Comparison of ENCODE assay signal across 10 mouse cellular contexts in the genomic region with DNA sequence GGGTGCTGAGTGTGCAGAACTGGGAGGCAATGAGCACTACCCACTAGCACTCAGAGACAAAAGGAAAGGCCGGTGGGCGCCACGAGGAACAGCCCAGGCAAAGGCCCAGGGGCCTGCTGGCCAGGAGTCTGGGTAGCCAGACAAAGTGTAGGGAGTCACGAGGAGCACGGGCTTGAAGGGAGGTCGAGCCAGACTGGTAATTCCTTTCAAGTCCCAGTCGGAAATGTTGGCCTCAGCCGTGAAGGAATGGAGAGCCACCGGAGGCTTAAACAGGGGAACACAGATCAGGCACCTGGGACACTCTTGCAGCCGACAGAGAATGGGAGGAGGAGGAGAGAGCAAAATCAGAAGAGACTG. TPM values are rescaled to one million over a fixed set of nuclear protein-coding genes. Genes with fewer than 3 reads are reported as not detected.
DNase-seq lines count a peak whose midpoint lies in the region; ATAC-seq and TF ChIP-seq lines count a peak whose summit lies in the region.
"Had no signal": no experiment of that assay in that cellular context is flagged by ENCODE, and none has a peak within 500 bp of the region (broad histone marks: within the 10 kb centered on the region; RNA-seq: fewer than 3 reads in every experiment).

No protein-coding gene starts in this region.

- DNase-seq in left cerebral cortex, adult 2 months (ENCODE audit: extremely low spot score in 1 of 2, low spot score in 2 of 2) = no peak
- DNase-seq in left cerebral cortex, postnatal 36 days (ENCODE audit: low spot score in 2 of 2) = no peak
- DNase-seq in heart, postnatal 0 days (ENCODE audit: low spot score) = no peak
- DNase-seq in spleen, postnatal 4 days (ENCODE audit: low spot score in 2 of 2) = no peak
- DNase-seq in spleen, adult 12 weeks (ENCODE audit: low spot score) = no peak

- WGBS in embryonic facial prominence, embryonic 15.5 days = 14% methylated on average over 10 of the region's 10 CpGs
- 29% methylated on average over 10 of the region's 10 CpGs for WGBS in heart, postnatal 0 days
- WGBS in midbrain, embryonic 13.5 days = 9% methylated on average over 10 of the region's 10 CpGs

- no peaks in the 10 kb centered on the region for H3K27me3 ChIP-seq in embryonic facial prominence, embryonic 15.5 days
- H3K27me3 ChIP-seq in heart, postnatal 0 days (ENCODE audit: control insufficient read depth, insufficient read depth, low read length) = no peaks in the 10 kb centered on the region
- no peaks in the 10 kb centered on the region for H3K27me3 ChIP-seq in midbrain, embryonic 13.5 days
- H3K27me3 ChIP-seq: Patski had no signal

- H3K4me3 ChIP-seq in left cerebral cortex, adult 2 months = no peak overlapping the region
- peak overlapping the region; percentile 45; the same call in 1 of the 2 replicates for H3K4me3 ChIP-seq in embryonic facial prominence, embryonic 15.5 days (replicated peaks)
- no peak overlapping the region for H3K4me3 ChIP-seq in heart, postnatal 0 days (ENCODE audit: low read depth, low read length)
- H3K4me3 ChIP-seq in midbrain, embryonic 13.5 days (replicated peaks) = no peak overlapping the region

- peaks cover 66% of the 10 kb centered on the region for H3K4me1 ChIP-seq in embryonic facial prominence, embryonic 15.5 days
- H3K4me1 ChIP-seq in heart, postnatal 0 days (ENCODE audit: control insufficient read depth, insufficient read depth) = peaks cover 8% of the 10 kb centered on the region; the same call in 1 of the 2 replicates
- H3K4me1 ChIP-seq in midbrain, embryonic 13.5 days (replicated peaks) = peaks cover 48% of the 10 kb centered on the region

- no peak for TF ChIP-seq CTCF in left cerebral cortex, adult 2 months (IDR thresholded peaks at IDR 0.05)
- TF ChIP-seq CTCF in heart, postnatal 0 days (IDR thresholded peaks at IDR 0.05; ENCODE audit: low read depth) = no peak

- peaks cover 18% of the 10 kb centered on the region for H3K36me3 ChIP-seq in embryonic facial prominence, embryonic 15.5 days
- H3K36me3 ChIP-seq in heart, postnatal 0 days (replicated peaks; ENCODE audit: control insufficient read depth, insufficient read depth, low read length) = peaks cover 13% of the 10 kb centered on the region
- peaks cover 23% of the 10 kb centered on the region for H3K36me3 ChIP-seq in midbrain, embryonic 13.5 days

- ATAC-seq in embryonic facial prominence, embryonic 15.5 days (ENCODE audit: insufficient number of reproducible peaks, low FRiP score, low TSS enrichment, low read depth) = no peak
- ATAC-seq in heart, postnatal 0 days (ENCODE audit: insufficient read depth, low read depth) = no peak
- ATAC-seq in midbrain, embryonic 13.5 days = peak; percentile 36
- no peak for ATAC-seq in megakaryocyte-erythroid progenitor cell, adult 5-6 weeks (replicated peaks; ENCODE audit: low FRiP score, low TSS enrichment, poor library complexity, severe bottlenecking)
- ATAC-seq: Patski had no signal

- no peak for TF ChIP-seq EP300 in heart, postnatal 0 days (IDR thresholded peaks at IDR 0.05; ENCODE audit: low read depth)

- H3K9me3 ChIP-seq in embryonic facial prominence, embryonic 15.5 days (replicated peaks) = no peaks in the 10 kb centered on the region
- no peaks in the 10 kb centered on the region for H3K9me3 ChIP-seq in heart, postnatal 0 days (replicated peaks; ENCODE audit: control insufficient read depth, low read length)
- H3K9me3 ChIP-seq in midbrain, embryonic 13.5 days = no peaks in the 10 kb centered on the region

- intact Hi-C loops in left cerebral cortex, adult 2 months (cut with DNase I) = no loop called here
- intact Hi-C loops in left cerebral cortex, postnatal 36 days (cut with DNase I) = no loop called here

- H3K27ac ChIP-seq in left cerebral cortex, adult 2 months = peak overlapping the region; percentile 71
- H3K27ac ChIP-seq in embryonic facial prominence, embryonic 15.5 days (replicated peaks) = peak overlapping the region; percentile 97
- peak overlapping the region; percentile 50; the same call in 1 of the 2 replicates for H3K27ac ChIP-seq in heart, postnatal 0 days (ENCODE audit: low read depth)
- peak overlapping the region; percentile 96 for H3K27ac ChIP-seq in midbrain, embryonic 13.5 days

- H3K9ac ChIP-seq in embryonic facial prominence, embryonic 15.5 days = no peak overlapping the region
- no peak overlapping the region for H3K9ac ChIP-seq in heart, postnatal 0 days (replicated peaks; ENCODE audit: low read depth, low read length)
- H3K9ac ChIP-seq in midbrain, embryonic 13.5 days (replicated peaks) = peak overlapping the region; percentile 50

- H3K4me2 ChIP-seq in embryonic facial prominence, embryonic 15.5 days (replicated peaks) = peak overlapping the region; percentile 60
- 0 out of 2 replicates have a peak overlapping the region, but pooled peaks have one; percentile 3 for H3K4me2 ChIP-seq in heart, postnatal 0 days (ENCODE audit: low read depth, low read length)
- H3K4me2 ChIP-seq in midbrain, embryonic 13.5 days (replicated peaks) = peak overlapping the region; percentile 42; the same call in 1 of the 2 replicates

RNA-seq across cellular contexts. Expression of gene Mfap4, which starts 1.0 kb away (rescaled TPM):
- total RNA-seq in left cerebral cortex, adult 2 months (2021) = 1 to 10 TPM; 2.5 to 2.7 TPM
- 1 to 10 TPM; 2.6 to 3.3 TPM for total RNA-seq in left cerebral cortex, postnatal 36 days (2021)
- 404 and 406 TPM in 2 replicates for polyA plus RNA-seq in embryonic facial prominence, embryonic 15.5 days (2015; fragmentation: Nextera tagmentation; extraction: Ambion mirVana)
- total RNA-seq in heart, postnatal 0 days (2014; rRNA removed; ENCODE audit: low replicate concordance) = 34.1 and 54.5 TPM in 2 replicates
- polyA plus RNA-seq in heart, postnatal 0 days (2015; fragmentation: Nextera tagmentation; extraction: Ambion mirVana) = 39.1 and 51.0 TPM in 2 replicates
- polyA plus RNA-seq in midbrain, embryonic 13.5 days (2015; fragmentation: Nextera tagmentation; extraction: Ambion mirVana) = 28.6 and 35.4 TPM in 2 replicates
- not detected in 2 replicates for total RNA-seq in megakaryocyte-erythroid progenitor cell, adult 5-6 weeks (2014; fragmentation: Nextera tagmentation)
- total RNA-seq in megakaryocyte-erythroid progenitor cell, adult 5-6 weeks (2017) = not detected in 2 replicates
- polyA plus RNA-seq: Patski had no signal

RNA-seq across cellular contexts. Expression of gene Mapk7, which starts 10.0 kb away (rescaled TPM):
- total RNA-seq in left cerebral cortex, adult 2 months (2021) = 10 to 100 TPM; 19.8 to 20.3 TPM
- 10 to 100 TPM; 21.6 to 22.9 TPM for total RNA-seq in left cerebral cortex, postnatal 36 days (2021)
- polyA plus RNA-seq in embryonic facial prominence, embryonic 15.5 days (2015; fragmentation: Nextera tagmentation; extraction: Ambion mirVana) = 61.9 and 62.9 TPM in 2 replicates
- 19.7 and 33.5 TPM in 2 replicates for total RNA-seq in heart, postnatal 0 days (2014; rRNA removed; ENCODE audit: low replicate concordance)
- 12.0 and 12.5 TPM in 2 replicates for polyA plus RNA-seq in heart, postnatal 0 days (2015; fragmentation: Nextera tagmentation; extraction: Ambion mirVana)
- polyA plus RNA-seq in midbrain, embryonic 13.5 days (2015; fragmentation: Nextera tagmentation; extraction: Ambion mirVana) = 76.6 and 87.2 TPM in 2 replicates
- 6.8 and 15.5 TPM in 2 replicates for total RNA-seq in megakaryocyte-erythroid progenitor cell, adult 5-6 weeks (2014; fragmentation: Nextera tagmentation)
- total RNA-seq in megakaryocyte-erythroid progenitor cell, adult 5-6 weeks (2017) = 5.1 and 9.5 TPM in 2 replicates

RNA-seq across cellular contexts. Expression of gene B9d1, which starts 20.7 kb away (rescaled TPM):
- total RNA-seq in left cerebral cortex, adult 2 months (2021) = 10 to 100 TPM; 39.1 to 43.8 TPM
- 10 to 100 TPM; 40.3 to 44.4 TPM for total RNA-seq in left cerebral cortex, postnatal 36 days (2021)
- 37.3 and 43.7 TPM in 2 replicates for polyA plus RNA-seq in embryonic facial prominence, embryonic 15.5 days (2015; fragmentation: Nextera tagmentation; extraction: Ambion mirVana)
- 11.6 and 34.6 TPM in 2 replicates for total RNA-seq in heart, postnatal 0 days (2014; rRNA removed; ENCODE audit: low replicate concordance)
- polyA plus RNA-seq in heart, postnatal 0 days (2015; fragmentation: Nextera tagmentation; extraction: Ambion mirVana) = 6.5 TPM in 2 replicates
- 38.3 and 40.8 TPM in 2 replicates for polyA plus RNA-seq in midbrain, embryonic 13.5 days (2015; fragmentation: Nextera tagmentation; extraction: Ambion mirVana)
- total RNA-seq in megakaryocyte-erythroid progenitor cell, adult 5-6 weeks (2014; fragmentation: Nextera tagmentation) = 4.3 and 8.6 TPM in 2 replicates
- total RNA-seq in megakaryocyte-erythroid progenitor cell, adult 5-6 weeks (2017) = 3.4 and 10.4 TPM in 2 replicates

RNA-seq across cellular contexts. Expression of gene Rnf112, which starts 30.3 kb away (rescaled TPM):
- 100 to 1,000 TPM; 328 to 336 TPM for total RNA-seq in left cerebral cortex, adult 2 months (2021)
- 100 to 1,000 TPM; 274 to 345 TPM for total RNA-seq in left cerebral cortex, postnatal 36 days (2021)
- 1.4 and 2.1 TPM in 2 replicates for polyA plus RNA-seq in embryonic facial prominence, embryonic 15.5 days (2015; fragmentation: Nextera tagmentation; extraction: Ambion mirVana)
- total RNA-seq in heart, postnatal 0 days (2014; rRNA removed; ENCODE audit: low replicate concordance) = 0.38 and 0.39 TPM in 2 replicates
- polyA plus RNA-seq in heart, postnatal 0 days (2015; fragmentation: Nextera tagmentation; extraction: Ambion mirVana) = 0.11 TPM in 1 of 2 replicates, not detected in the other
- 13.6 and 15.0 TPM in 2 replicates for polyA plus RNA-seq in midbrain, embryonic 13.5 days (2015; fragmentation: Nextera tagmentation; extraction: Ambion mirVana)
- total RNA-seq in megakaryocyte-erythroid progenitor cell, adult 5-6 weeks (2014; fragmentation: Nextera tagmentation) = not detected in 2 replicates
- not detected in 2 replicates for total RNA-seq in megakaryocyte-erythroid progenitor cell, adult 5-6 weeks (2017)
- total RNA-seq: liver, adult 2 months had no signal
- polyA plus RNA-seq: liver, adult 2 months; Patski had no signal

Comparison
In these comparisons a context has a peak if more than half of its experiments do, and no peak if none do; other contexts are left out.
1. H3K4me2 ChIP-seq: peak in every context shown above with its lines; median percentile 60 in embryonic facial prominence, embryonic 15.5 days; 42 in midbrain, embryonic 13.5 days; 3 in heart, postnatal 0 days.